Mouse (Mus musculus) CD4-positive, CD25-positive, alpha-beta regulatory T cell, adult 4 months (primary cell): ENCODE data around the gene Comp. TPM values are rescaled to one million over a fixed set of nuclear protein-coding genes. Genes with fewer than 3 reads are reported as not detected.

Experiments used
- ATAC-seq: one replicate; pipeline ENCODE4 v1.8.0; 2017
- polyA plus RNA-seq, 2 experiments: library from polyadenylated mRNA; unstranded; fragments of 100-300 nt; shearing (Covaris generic); gene quantifications; one replicate each; pipeline ENCODE4 v1.2.1; 2017

Comp gene
- under 1 TPM in 1 of 2 experiments, not detected in 1; 0.28 TPM for polyA plus RNA-seq

DNA sequence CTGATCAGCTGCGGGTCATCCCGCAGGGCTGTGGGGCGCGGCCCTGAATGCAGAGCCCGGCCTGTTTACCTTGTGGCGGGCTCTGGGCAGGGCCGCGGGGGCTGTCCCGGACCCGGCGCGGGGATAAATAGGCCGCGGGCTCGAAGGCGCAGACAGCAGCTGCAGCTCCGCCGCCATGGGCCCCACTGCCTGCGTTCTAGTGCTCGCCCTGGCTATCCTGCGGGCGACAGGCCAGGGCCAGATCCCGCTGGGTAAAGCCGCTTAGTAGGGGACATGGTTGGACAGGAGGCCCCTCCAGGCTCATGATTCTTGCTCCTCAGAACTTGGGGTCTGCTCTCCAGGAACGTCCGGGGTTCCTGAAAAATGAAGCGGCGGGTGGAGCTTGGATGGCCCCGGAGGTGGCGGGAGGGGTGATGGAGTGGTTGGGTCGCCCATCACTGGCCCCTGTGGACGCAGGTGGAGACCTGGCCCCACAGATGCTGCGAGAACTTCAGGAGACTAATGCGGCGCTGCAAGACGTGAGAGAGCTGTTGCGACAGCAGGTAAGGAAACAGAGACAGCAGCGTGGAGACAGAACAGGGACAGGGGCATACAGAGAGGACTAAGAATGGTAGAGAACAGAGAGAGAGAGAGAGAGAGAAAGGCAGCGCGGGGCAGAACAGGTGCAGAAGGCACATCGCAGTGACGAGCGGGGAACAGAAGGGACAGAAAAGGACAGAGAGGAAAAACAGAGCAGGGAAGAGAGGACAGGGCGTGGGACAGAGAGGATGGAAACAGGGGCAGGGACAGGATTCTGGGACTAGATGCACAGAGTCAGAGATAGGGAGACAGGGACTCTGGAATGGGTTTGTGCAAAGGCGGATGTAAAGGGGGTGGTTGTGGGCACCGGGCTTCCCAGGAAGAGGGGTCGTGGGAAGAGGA, at the start of gene Comp:
Gene Comp, plus strand, starts transcription at position 162 of the 921 bp plus-strand sequence.
- ATAC-seq = no peak

DNA sequence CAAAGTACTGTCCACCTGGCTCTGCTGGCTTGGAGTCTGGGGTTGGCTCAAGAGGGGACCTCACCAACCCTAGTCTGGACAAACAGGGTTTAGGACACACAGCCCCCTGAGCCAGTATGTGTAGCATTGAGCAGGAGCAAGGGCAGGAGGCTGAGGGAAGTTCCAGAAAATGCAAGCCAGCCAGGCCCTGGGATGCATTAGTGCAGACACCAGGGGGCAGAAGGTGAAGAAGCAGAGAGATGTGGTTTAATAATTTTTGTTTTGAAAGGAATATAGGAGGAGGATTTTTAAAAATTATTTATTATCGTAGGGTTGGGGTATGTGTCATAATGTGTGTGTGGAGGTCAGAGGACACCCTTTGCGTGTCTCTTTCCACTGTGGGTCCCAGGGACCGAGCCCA, 49.6 kb upstream of the Comp start:
- no peak for ATAC-seq

DNA sequence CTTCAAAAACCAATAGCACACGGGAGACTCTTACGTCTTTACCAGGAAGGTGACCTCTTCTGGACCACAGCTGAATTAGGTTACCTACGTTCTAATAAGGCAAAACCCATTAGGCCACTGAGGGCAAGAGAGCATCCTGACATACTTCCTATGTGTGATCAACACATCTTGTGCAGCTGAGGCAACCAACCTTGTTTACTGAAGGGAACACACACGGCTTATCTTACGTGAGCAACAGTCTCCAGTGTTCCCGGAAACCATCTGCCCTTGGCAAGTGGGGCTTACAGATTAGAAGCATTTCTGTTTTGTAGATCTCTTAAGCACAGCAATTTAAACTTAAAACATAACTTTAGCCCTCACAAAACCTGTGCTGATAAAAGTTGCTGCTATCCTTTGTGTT, 45.8 kb upstream of the Comp start:
- no peak for ATAC-seq

DNA sequence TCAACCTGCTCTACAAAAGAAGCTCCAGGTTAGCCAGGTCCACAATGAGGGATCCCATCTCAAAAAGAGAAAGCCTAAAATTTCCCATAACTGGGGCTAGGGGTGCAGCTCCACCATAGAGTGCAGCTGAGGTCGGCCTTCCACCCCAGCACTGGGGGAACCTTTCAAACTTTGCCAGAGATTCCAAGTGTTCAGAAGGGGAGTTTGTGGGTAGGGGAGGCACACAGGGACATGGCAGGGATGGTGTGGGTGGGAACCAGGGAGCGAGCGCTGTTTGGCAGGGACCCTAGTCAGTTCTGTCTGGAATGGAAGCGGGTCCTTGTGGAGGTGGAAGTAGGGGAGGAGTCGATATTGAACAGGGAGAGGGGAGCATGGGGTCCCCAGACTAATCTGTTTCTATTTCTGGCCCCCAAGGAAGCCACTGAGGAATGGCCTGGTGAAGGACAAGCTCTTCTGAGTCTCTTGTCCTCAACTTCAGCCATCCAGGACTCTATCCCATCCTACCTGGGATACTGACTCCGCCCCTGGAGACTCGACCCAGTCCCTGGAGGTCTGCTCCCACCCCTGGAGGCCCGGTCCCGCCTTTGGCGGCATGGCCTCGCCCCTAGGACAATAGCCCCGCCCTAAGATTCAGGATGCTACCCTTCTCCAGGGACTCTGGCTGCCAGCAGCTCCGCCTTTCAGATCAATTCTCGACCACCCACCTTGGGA, 44.1 kb upstream of the Comp start, which contains the start of gene Gdf1:
Gene Gdf1, plus strand, starts transcription at position 694 of the 711 bp plus-strand sequence.
- ATAC-seq = no peak

DNA sequence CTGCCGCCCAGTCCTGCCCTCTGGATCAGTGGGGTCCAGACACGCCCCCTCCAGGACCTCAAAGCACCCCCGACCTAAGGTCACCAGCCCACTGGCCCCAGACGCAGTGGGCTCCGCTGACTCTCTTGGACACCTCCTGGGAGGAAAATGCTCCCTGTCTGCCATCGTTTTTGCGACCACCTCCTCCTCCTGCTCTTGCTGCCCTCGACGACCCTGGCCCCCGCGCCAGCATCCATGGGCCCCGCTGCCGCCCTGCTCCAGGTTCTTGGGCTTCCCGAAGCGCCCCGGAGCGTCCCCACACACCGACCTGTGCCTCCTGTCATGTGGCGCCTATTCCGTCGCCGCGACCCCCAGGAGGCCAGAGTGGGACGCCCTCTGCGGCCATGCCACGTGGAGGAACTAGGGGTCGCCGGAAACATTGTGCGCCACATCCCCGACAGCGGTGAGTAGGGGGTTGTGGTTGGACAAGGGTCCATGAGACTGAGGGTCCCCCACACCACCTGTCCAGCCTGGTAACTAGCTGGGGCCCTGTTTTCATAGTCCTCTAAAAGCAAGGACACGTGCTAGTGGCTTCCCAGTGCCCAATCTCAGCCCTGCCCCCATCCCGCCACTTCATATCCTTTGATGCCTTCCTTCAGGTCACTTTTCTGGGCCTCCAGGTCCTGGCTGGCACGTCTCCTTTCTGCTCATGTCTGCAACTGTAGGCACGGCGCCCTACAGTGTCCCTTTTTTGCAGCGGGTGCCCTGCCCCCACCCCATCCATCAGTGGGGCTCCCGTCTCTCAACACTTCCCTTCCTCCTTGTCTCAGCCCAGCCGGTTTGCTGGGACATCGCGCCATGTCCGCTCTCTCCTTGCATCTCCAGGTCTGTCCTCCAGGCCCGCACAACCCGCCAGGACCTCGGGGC, 43.3 kb upstream of the Comp start:
- ATAC-seq = no peak

DNA sequence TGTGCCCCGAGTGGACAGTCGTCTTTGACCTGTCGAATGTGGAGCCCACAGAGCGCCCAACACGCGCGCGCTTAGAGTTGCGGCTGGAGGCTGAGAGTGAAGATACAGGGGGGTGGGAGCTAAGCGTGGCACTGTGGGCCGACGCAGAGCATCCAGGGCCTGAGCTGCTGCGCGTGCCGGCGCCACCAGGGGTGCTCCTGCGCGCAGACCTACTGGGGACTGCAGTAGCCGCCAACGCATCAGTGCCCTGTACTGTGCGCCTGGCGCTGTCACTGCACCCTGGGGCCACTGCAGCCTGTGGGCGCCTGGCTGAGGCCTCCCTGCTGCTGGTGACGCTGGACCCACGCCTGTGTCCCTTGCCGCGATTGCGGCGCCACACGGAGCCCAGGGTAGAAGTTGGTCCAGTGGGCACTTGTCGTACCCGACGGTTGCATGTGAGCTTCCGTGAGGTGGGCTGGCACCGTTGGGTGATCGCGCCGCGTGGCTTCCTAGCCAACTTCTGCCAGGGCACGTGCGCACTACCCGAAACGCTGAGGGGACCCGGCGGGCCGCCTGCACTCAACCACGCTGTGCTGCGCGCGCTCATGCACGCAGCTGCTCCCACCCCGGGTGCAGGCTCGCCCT, 42.5 kb upstream of the Comp start:
- no peak for ATAC-seq

DNA sequence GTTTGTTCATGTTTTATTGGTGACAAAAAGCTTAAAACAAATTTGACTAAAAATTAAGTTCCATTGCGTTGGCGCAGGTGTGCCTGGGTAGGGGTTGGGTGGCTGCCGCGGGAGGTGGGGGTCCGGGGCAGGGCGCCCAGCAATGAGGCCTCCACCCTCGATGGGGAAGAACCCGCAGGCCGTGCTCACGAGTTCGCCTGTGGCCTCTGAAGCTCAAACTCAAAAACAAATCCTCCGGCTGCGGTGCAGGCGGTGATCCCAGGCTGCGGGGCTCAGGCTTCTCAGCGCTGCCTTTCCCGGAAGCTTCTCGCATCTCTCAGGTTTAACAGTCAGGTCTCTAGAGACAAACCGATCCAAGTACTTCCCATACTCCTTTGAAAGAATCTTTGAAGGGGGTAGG, 41.8 kb upstream of the Comp start:
- ATAC-seq = no peak

DNA sequence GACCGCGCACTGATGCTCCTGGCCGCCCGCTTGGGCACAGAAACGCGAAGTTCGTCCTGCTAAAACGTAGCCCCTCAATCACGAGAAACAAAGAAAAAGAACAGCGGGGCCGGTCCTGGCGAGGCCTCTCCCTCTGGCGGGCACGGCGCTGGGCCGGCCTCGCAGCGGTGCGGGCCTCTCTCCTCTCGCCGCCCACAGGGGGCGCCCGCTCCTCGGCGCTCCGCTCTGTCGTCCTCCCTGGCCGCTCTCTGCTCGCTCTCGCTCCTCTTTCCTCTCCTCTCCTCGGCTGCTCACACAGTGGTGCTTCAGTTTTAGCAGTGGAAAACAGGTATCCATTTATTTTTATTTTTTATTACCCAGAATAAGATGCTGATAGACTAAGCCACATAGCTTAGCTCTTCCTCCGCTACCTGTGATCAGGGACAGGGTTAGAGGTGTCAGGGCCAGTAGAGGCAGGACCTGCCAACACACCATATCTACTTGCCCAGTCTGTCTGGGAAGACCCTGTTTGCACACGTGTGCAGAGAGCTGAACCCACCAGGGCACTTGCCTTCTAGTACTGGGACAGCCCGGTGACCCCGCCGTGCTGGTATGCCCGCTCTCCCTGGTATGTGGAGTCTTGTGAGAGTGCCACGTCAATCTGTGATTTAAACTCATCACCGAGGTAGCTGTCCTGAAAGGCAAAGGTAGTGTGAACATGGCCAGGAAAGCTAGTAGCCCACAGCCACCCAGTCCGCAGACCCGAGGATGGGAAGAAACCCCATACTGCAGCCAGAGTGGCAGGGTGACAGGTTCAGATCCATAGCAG, 41.1 kb upstream of the Comp start:
- no peak for ATAC-seq

DNA sequence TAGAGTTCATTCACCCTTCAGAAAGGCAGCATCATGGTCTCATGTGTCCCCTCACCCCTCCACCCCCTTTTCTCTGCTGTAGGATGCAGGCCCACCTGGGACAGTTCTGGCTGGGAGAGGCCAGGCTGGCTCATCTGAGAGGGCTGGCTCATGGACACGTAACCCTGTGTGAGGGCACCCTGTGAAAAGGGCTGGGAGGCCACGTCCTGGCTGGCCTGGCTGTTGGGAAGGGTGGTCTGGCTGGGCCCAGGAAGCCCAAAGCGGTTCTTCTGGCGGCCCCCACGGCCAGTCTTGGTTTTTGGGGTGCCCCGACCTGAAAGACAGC, 40.5 kb upstream of the Comp start:
- no peak for ATAC-seq

DNA sequence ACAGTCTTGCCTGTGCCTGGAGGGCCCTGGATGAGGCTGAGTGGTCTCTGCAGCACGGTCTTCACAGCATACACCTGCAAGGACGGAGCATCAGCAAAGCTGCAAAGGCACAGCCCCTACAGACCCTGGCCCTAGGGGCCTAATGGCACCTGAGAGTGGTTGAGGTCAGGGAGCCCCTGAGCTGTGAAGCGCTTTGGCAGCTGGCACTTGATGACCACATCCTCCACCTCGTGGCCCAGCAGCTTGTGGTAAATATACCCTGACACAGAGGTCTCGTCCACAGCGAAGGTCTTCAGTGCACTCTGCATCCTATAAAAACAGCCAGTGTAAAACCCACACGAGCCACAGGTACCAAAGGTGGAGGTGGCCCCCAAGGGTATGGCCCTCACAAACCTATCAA, 34.4 kb upstream of the Comp start:
- no peak for ATAC-seq

DNA sequence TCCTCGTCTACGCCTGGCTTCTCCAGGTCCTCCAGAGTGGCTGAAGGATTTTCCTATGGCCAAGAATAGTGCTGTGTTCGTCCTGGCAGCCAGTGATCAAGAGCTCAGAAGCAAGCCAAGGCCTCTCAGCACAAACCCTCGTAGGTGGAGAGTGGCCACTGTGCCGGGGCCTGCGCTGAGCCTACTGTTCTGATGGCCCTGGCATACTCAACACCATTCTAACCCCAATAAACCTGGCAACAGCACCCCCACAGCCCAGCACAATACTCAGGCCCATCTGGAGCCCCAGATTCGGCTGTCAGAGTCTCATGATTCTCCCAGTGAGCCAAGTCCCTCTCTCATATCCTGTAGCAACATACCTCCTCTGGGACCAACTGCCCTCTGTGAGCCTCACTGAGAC, 32.7 kb upstream of the Comp start:
- no peak for ATAC-seq

DNA sequence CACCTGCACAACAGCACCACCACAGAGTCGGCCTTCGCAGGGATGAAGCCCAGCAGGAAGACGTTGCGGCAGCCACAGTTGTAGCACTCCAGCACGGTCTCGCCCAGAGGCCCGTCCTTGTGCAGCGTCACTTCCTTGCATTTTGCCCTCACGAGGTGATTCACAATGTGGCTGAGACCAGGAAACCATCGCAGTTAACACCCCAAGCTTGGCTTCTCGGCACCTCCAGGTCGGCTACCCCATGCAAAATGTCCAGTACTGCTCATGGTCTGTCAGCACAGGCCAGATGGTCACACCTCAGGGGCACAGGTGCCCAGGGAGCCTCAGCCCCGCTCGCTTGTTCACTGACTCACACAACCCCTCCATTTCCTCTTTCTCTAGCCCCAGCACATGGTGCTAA, 31.4 kb upstream of the Comp start:
- no peak for ATAC-seq

DNA sequence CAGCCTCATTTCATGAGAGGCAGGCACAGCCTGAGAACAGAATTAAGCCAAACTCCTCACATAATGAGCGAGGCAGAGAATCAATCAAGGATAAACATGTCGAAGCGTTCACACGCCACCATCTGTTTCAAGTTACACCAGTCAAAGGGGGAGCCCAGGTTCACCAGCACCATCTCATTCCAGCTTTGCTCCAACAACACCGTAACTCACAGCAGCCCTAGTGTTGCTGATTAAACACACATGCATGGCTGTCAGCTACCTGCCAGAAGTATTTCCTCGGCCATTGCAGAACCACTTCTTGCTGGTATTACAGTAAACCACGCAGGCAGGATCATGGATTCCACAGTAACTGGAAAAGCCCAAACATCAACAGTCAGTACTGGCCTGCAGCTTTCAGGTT, 30.3 kb upstream of the Comp start:
- no peak for ATAC-seq

DNA sequence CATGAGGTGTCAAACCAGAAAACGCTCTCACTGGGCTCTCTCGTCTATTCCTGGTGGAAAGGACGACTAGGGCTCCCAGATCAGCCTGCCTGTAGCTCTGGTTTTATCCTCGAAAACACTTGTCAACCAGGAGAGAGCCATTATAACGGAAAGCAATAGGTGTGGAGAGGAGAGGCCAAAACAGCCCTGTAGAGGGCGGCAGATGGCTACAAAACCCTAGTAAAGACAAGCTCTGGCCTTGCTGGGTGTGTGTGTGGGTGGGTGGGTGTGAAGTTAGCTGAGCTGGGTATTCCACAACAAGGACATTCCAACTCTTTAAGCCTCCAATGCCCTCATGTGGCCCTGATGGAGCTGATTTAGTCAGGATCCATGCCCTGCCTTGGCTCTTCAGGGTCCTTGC, 29.7 kb upstream of the Comp start:
- ATAC-seq = no peak

DNA sequence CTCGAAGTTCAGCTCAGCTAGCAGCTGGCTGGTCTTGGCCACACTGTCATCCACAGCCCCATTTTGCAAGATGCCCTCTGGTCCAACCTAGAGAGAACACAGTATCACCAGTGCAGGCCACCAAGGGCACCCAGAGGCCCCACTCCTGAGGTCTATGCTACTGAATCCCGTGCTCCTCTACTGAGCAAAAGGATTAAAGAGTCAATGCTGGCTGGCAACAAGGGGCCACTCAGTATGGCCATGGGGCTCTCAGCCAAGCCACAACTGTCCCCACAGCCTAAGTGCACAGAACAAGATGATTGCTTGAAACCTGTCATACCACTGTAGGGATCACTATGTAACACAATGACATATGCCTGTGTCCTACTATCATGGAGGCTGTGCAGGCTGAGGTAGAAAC, 29.1 kb upstream of the Comp start:
- no peak for ATAC-seq

DNA sequence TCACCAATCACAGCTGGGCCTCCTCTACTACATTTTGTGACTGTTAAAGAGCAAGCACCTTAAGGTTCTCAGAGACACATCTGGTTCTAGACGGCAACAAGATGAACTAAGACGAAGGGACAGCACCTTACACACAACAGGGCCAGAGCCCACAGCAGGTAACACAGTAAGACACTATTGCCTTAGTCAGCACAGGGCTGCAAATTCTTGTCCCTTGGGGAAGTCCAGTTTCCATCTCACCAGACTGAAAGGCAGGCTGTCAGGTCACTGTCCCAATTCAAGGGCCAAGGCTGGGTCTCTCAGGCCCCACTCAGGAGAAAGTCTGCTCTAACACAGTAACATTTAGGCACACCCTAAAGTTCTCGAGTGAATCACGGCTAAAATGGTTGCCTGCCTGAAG, 25.9 kb upstream of the Comp start:
- ATAC-seq = no peak

DNA sequence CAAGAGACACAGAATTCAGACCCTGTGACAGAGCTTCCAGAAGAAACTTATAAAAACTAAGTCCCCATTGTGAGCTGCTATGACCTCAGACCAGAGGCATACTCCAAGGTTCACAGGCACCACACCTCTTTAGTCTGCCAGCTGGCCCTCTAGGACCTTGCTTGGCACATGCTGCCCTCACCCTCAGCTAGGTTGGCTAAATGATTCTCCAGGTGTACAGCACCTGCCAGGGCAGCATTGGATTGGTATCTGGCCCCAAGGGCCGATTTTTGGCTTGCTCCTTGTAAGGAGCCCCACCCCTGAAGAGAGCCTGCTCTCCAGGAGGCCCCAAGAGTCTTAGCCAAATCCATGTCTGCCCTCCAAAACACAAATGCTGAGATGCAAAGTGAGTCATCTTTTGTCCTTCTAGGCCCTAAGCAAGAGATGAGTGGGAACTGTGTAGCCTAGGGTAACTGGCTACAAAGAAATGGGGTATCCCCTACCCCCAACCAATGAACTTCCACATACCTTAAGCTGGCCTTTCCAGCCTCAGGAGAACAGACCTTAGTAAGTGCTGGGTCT, 25.4 kb upstream of the Comp start:
- no peak for ATAC-seq

DNA sequence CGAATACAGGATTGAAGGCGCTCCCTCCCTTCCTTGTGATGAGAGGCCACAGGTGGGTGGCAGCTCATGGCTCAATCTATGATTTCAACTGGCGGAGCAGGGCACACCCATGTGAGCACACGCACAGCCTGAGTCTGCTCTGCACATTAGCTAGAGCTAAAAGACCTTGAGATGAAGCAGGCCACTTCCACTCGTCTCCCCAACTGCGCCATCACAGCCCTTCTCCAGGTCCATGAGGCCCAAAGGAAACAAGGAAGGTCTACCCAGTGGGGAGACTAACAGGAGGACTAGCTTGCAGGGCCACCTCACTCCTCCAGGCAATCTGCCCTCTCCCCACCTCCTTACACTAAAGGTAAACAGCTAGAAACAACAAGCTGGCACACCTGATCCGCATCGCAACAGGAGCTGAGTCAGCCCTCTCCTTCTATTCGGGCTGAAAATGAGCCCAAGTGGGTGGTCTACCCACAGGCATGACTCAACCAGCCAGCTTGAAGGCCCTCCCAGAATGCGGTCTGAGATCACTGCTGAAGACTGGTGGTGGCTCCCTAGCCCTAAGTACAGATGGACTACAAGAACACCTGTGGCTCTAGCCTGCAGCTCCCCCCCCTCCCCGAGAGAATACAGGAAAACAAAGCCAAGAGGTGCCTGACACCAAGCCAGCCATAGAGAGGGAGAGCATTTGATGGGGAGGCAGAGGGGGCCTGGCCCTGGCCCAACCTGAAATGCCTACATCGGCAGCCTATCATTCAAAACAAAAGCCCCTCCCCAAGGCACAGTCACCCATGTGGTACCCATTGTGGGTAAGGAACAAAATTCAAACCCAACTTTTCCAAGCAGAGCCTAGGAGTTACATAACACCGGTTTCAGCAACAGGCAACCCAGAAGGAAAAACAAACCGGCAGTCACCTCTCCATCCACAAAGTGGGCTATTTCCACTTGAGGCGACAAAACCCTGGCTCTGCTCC, 22.0 kb upstream of the Comp start:
- no peak for ATAC-seq

DNA sequence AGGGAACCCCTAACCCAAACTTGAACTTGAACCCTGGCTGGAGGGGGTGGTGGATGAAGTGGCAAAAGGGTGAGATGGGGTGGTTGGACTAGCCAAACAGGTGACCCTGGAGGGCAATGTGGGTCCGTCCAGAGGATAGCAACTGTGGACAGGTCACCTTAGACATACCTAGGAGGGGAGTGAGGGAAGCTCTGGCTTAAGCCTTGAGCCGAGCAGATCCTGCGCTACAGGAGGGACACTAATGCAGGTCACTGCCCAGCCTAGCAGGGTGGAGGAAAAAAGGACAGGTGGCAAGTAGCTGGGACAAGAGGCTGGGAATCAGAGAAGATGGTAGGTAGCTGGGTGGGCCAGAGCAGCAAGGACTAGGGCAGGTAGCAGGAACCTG, 21.4 kb upstream of the Comp start:
- ATAC-seq = no peak

DNA sequence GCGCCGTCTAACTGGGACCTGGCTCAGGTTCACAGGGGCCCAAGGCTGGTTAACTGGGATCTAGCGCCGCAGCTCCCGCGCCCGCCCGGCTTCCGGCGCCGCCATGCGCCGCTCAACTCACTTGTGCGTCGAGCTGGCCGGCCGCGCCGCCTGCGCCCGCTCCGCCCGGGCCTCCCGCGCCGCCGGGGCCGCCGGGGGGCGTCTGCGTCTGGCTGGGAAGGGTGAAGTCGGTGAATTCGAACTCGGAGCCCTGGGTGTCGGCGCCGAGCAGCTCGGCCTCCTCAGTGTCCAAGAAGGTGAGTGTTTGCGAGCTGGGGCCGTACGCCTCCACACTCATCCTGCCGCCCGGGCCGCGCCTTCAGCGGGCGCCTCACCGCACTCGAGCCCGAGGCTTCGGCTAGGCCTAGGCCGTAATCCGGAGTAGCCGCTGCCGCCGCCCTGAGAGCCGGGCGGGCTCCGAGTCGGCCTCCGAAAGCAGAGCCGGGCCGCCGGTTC, 20.7 kb upstream of the Comp start:
- ATAC-seq = peak; percentile 49
